Mouse (Mus musculus) hindbrain, postnatal 0 days (tissue): Measurements from ENCODE around the gene Acap2. TPM values are rescaled to one million over a fixed set of nuclear protein-coding genes. Genes with fewer than 3 reads are reported as not detected.

ENCODE experiments used
- ATAC-seq: fragments of 200-750 bp; cut with Nextera tagmentation; 2 replicates; pipeline ENCODE4 v1.8.0; 2017; ENCODE audit warnings: mild to moderate bottlenecking, moderate TSS enrichment, moderate library complexity
- DNase-seq: peaks from one replicate; pipeline ENCODE4 v3.0.0-alpha.2; 2015; ENCODE audit warnings: low spot score
- H3K27ac ChIP-seq: fragments of 300-500 bp; sonication (generic); 2 replicates; pipeline ENCODE4 v1.5.1; 2014; ENCODE audit warnings: mild to moderate bottlenecking
- H3K27me3 ChIP-seq: fragments of 300-500 bp; sonication (generic); 2 replicates; pipeline ENCODE4 v1.6.1; 2014; ENCODE audit warnings: low read length, mixed read lengths; ENCODE audit not compliant: insufficient read depth
- H3K36me3 ChIP-seq: fragments of 300-500 bp; sonication (generic); 2 replicates; pipeline ENCODE4 v1.6.1; 2014; ENCODE audit warnings: low read length, mixed read lengths; ENCODE audit not compliant: insufficient read depth
- H3K4me1 ChIP-seq: fragments of 300-500 bp; sonication (generic); 2 replicates; pipeline ENCODE4 v1.6.1; 2014; ENCODE audit warnings: antibody characterized with exemption, low read length, mixed read lengths; ENCODE audit not compliant: insufficient read depth
- H3K4me2 ChIP-seq: fragments of 300-500 bp; sonication (generic); 2 replicates; pipeline ENCODE4 v1.6.1; 2014; ENCODE audit warnings: low read depth, mild to moderate bottlenecking, low read length, moderate library complexity, mixed read lengths
- H3K4me3 ChIP-seq: fragments of 300-500 bp; sonication (generic); 2 replicates; pipeline ENCODE4 v1.5.1; 2014; ENCODE audit warnings: low read length
- H3K9ac ChIP-seq: fragments of 300-500 bp; sonication (generic); replicated peaks from 2 replicates; pipeline ENCODE4 v1.6.1; 2014; ENCODE audit warnings: mild to moderate bottlenecking, low read length, moderate library complexity, mixed read lengths
- H3K9me3 ChIP-seq: fragments of 300-500 bp; sonication (generic); 2 replicates; pipeline ENCODE4 v1.6.1; 2016; ENCODE audit warnings: low read length, mixed read lengths
- CTCF ChIP-seq: IDR thresholded peaks from 2 replicates; pipeline ENCODE4 v1.5.1; 2016; ENCODE audit warnings: antibody characterized with exemption, control low read depth, low read depth
- WGBS: fragments of 180-500 bp; shearing (Covaris S2); extraction: QIAGEN DNeasy Blood & Tissue Kit; methylation state at CpG from one replicate; pipeline ENCODE4 v1.1.7; 2014; 5-methylcytosine and 5-hydroxymethylcytosine counted together
- polyA plus RNA-seq: library from polyadenylated mRNA; unstranded; fragments of >200 nt; fragmentation: Nextera tagmentation; extraction: Ambion mirVana; gene quantifications from 2 replicates; pipeline ENCODE4 v1.2.1, GENCODE M21; 2015
- total RNA-seq: library from RNA; depleted of rRNA; stranded (reverse); fragments of >200 nt; gene quantifications from 2 replicates; pipeline ENCODE4 v1.2.3, GENCODE M21; 2014; rRNA removed

Gene Acap2
- total and polyA plus RNA-seq, 2 experiments from 2014 or later = 12.3 to 22.3 TPM

- ATAC-seq = no peak
- no peak for TF ChIP-seq CTCF
- no peak overlapping the region for H3K4me2 ChIP-seq
- WGBS = 75% methylated on average over 10 of the region's 10 CpGs
- DNase-seq = no peak
- H3K27me3 ChIP-seq = no peaks in the 10 kb centered on the region
- H3K36me3 ChIP-seq = no peaks in the 10 kb centered on the region
- no peak overlapping the region for H3K4me3 ChIP-seq
- H3K27ac ChIP-seq = no peak overlapping the region
- H3K4me1 ChIP-seq = no peaks in the 10 kb centered on the region; the same call in 1 of the 2 replicates
- H3K9ac ChIP-seq = no peak overlapping the region
- no peaks in the 10 kb centered on the region for H3K9me3 ChIP-seq
These were observed 153.7 kb downstream of the Acap2 start for GRCm38 (mm10) chr16:31047186-31047898.

DNA sequence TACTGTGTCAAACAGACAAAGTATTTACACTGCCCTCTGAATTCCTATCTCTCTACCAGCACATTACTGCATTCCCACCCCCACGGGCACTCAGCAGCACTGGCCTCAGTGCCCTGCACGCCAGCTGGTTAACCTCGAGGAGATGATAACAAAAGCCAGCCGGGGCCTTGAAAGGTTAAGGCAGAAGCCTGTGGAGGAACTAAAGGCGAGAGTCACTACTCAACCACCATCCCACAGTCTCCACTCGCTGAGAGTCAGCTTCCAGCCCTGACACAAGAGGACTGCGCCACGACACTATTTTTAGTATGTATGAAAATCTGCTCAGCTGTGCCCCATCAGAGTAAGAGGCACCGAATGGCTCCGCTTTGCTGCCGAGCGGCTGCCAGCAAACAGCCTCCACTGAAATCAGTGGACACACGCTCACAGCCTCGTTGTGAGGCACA is 154.8 kb downstream of the Acap2 start:
- 54% methylated on average over 14 of the region's 14 CpGs for WGBS
- H3K9me3 ChIP-seq = no peaks in the 10 kb centered on the region
- H3K9ac ChIP-seq = no peak overlapping the region
- H3K36me3 ChIP-seq = no peaks in the 10 kb centered on the region
- H3K4me1 ChIP-seq = no peaks in the 10 kb centered on the region; the same call in 1 of the 2 replicates
- no peak overlapping the region for H3K4me3 ChIP-seq
- ATAC-seq (no peak), DNase-seq (no peak)
- H3K27me3 ChIP-seq = no peaks in the 10 kb centered on the region
- TF ChIP-seq CTCF = no peak
- H3K27ac ChIP-seq = no peak overlapping the region; the same call in 1 of the 2 replicates
- H3K4me2 ChIP-seq = no peak overlapping the region

DNA sequence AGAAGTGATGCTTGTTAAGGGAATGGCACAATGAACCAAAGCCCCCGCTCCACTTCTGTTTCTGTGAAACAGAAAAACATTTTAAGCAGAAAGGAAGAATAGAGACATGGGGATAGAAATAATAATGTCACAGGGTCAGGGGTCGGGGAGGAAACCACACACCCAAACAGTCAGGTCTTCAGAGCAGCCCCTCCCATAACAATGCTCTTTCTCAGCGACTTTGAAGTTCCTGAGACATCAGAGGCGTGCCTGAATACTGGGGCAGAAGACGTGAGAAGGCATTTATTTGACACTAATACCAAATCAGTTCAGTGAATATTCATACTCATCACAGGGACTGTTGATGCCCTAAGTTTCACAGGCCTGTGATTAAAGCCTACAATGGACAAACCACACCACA is 155.8 kb downstream of the Acap2 start:
- no peaks in the 10 kb centered on the region; the same call in 1 of the 2 replicates for H3K4me1 ChIP-seq
- H3K9me3 ChIP-seq = no peaks in the 10 kb centered on the region
- H3K27me3 ChIP-seq = no peaks in the 10 kb centered on the region
- ATAC-seq = no peak
- no peak overlapping the region for H3K4me3 ChIP-seq
- no peak overlapping the region for H3K9ac ChIP-seq
- H3K36me3 ChIP-seq = no peaks in the 10 kb centered on the region
- whole genome bisulfite sequencing = 57% methylated on average over 5 of the region's 5 CpGs
- H3K4me2 ChIP-seq = no peak overlapping the region
- H3K27ac ChIP-seq = no peak overlapping the region
- no peak for TF ChIP-seq CTCF
- no peak for DNase-seq

DNA sequence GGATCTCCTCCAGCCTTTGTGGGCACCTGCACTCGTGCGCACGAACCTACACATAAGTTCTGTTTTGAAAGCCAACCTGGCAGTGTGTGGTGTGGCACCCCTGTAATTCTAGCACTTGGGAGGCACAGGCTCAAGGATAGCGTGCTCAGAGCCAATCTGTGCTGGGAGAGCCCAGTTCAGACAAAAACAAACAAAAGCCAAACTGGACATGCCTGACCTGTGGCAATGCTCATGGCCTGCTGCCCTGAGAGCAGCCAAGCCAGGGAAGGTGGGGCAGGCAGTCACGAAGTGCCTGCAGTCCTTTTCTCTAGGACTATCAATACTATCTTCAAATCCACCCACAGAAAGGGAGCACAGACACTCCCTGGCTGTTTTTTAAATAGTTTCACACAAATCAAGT is 157.9 kb downstream of the Acap2 start:
- ATAC-seq (no peak), DNase-seq (no peak)
- Histone ChIP-seq H3K9ac (no peak overlapping the region), H3K36me3 (no peaks in the 10 kb centered on the region), H3K4me1 (no peaks in the 10 kb centered on the region; the same call in 1 of the 2 replicates), H3K4me2 (no peak overlapping the region), H3K27me3 (no peaks in the 10 kb centered on the region), H3K27ac (no peak overlapping the region), H3K4me3 (no peak overlapping the region), H3K9me3 (no peaks in the 10 kb centered on the region)
- 88% methylated on average over 5 of the region's 5 CpGs for WGBS
- no peak for TF ChIP-seq CTCF

Other genes starting within 250 kb of the Acap2 start
- gene Xxylt1, start 119.8 kb downstream of the Acap2 start, total RNA-seq = 32.8 and 42.4 TPM in 2 replicates
- gene Xxylt1, start 119.8 kb downstream of the Acap2 start, polyA plus RNA-seq = 18.4 and 21.0 TPM in 2 replicates
- 53.4 and 59.6 TPM in 2 replicates for gene Ppp1r2, start 74.0 kb upstream of the Acap2 start, total RNA-seq
- gene Ppp1r2, start 74.0 kb upstream of the Acap2 start, polyA plus RNA-seq = 104 TPM in 2 replicates
- gene Apod, start 113.6 kb upstream of the Acap2 start, total RNA-seq = 48.1 and 68.5 TPM in 2 replicates
- 293 and 295 TPM in 2 replicates for gene Apod, start 113.6 kb upstream of the Acap2 start, polyA plus RNA-seq
- gene Bdh1, start 221.0 kb upstream of the Acap2 start, total RNA-seq = 102 and 108 TPM in 2 replicates
- gene Bdh1, start 221.0 kb upstream of the Acap2 start, polyA plus RNA-seq = 134 and 137 TPM in 2 replicates